Mouse (Mus musculus): ENCODE results near the gene Gstt1. TPM values are rescaled to one million over a fixed set of nuclear protein-coding genes. Genes with fewer than 3 reads are reported as not detected.

Gene Gstt1
- polyA plus RNA-seq, 1 experiment from 2014 or later: 13.5 TPM

DNA sequence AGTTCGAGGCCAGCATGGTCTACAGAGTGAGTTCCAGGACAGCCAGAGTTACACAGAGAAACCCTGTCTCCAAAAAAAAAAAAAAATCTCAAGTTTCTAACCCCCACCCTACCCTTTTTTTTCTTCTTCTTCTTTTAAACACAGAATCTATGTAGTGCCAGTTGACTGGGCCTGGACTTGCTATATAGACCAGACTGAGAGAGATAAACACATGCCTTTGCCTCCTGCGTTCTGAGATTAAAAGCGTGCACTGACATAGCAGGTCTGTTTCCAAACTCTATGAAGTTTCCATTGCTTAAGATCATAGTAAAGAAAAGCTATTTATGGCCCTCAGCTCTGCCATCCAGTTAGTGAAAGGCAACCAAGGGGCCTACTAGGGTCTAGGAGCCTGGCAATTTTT is 36.0 kb downstream of the Gstt1 start:
- Histone ChIP-seq H3K4me2 (ENCODE audit: low read length) (no peak overlapping the region), H3K4me1 (ENCODE audit: control insufficient read depth in 2 of 2, insufficient read depth in 2 of 2, low read length in 2 of 2) (peaks cover 0 to 8% of the 10 kb centered on the region in 2 experiments; a peak in 1 of 4 replicates), H3K4me3 (ENCODE audit: control insufficient read depth in 1 of 2, insufficient read depth in 1 of 2, low read depth in 1 of 2, low read length in 2 of 2) (no peak overlapping the region), H3K9ac (ENCODE audit: low read length) (0 out of 2 replicates have a peak overlapping the region, but pooled peaks have one; percentile 25), H3K27me3 (ENCODE audit: control insufficient read depth, insufficient read depth, low read length) (no peaks in the 10 kb centered on the region), H3K27ac (replicated peaks in 1 of 2; ENCODE audit: control insufficient read depth in 1 of 2, insufficient read depth in 1 of 2, low read depth in 2 of 2, low read length in 2 of 2) (no peak overlapping the region), H3K9me3 (ENCODE audit: control insufficient read depth, low read length) (no peaks in the 10 kb centered on the region), H3K36me3 (ENCODE audit: control insufficient read depth, insufficient read depth, low read length) (peaks cover 14% of the 10 kb centered on the region)
- 77% methylated on average over 3 of the region's 3 CpGs for WGBS
- no peak for ATAC-seq (ENCODE audit: insufficient number of reproducible peaks, insufficient read depth, low FRiP score, low read depth)

DNA sequence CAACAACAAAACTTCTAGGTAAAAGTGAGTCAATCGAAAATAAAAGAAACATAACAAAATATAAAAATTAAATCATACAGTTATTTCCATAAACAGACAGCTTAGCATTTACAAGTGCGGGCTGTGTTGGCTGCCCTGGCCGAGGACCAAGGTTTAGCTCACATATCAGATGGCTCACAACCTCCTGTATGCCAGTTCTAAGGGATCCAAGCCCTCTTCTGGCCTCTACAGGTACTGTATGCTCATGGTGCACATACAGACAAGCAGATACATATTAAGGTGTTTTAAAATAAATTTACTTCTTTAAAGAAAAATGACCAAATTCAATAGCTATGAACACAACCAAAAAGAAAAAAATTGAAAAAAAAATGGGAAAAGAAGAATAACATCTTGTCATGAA is 38.1 kb downstream of the Gstt1 start:
- no peak overlapping the region for H3K4me2 ChIP-seq (ENCODE audit: low read length)
- no peak overlapping the region for H3K27ac ChIP-seq (replicated peaks in 1 of 2; ENCODE audit: control insufficient read depth in 1 of 2, insufficient read depth in 1 of 2, low read depth in 2 of 2, low read length in 2 of 2)
- peaks cover 22% of the 10 kb centered on the region for H3K36me3 ChIP-seq (ENCODE audit: control insufficient read depth, insufficient read depth, low read length)
- H3K9ac ChIP-seq (ENCODE audit: low read length): no peak overlapping the region
- H3K4me3 ChIP-seq (ENCODE audit: control insufficient read depth in 1 of 2, insufficient read depth in 1 of 2, low read depth in 1 of 2, low read length in 2 of 2): no peak overlapping the region
- H3K27me3 ChIP-seq (ENCODE audit: control insufficient read depth, insufficient read depth, low read length): no peaks in the 10 kb centered on the region
- 95% methylated on average over 3 of the region's 3 CpGs for WGBS
- no peak for ATAC-seq (ENCODE audit: insufficient number of reproducible peaks, insufficient read depth, low FRiP score, low read depth)
- no peaks in the 10 kb centered on the region for H3K9me3 ChIP-seq (ENCODE audit: control insufficient read depth, low read length)
- peaks cover 0 to 8% of the 10 kb centered on the region in 2 experiments; a peak in 1 of 4 replicates for H3K4me1 ChIP-seq (ENCODE audit: control insufficient read depth in 2 of 2, insufficient read depth in 2 of 2, low read length in 2 of 2)

DNA sequence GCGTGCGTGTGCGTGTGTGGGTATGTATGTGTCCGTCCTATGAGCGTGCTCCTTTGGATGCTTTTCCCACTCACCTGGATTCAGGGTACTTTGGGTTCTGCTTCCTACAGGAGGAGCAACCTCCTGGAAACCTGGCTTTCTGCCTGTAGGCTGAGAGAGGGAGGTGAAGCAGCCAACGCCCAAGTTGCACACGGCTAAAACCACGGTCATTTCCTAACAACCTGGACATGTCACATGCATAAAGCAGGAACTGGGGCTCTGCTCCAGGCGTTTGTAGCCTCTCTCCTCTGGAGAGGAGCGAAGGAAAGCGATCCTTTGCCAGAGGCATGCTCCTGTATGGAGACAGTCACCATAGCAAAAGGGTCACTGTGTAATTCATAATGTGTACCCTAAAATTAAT is 41.7 kb downstream of the Gstt1 start:
- Histone ChIP-seq H3K4me3 (ENCODE audit: control insufficient read depth in 1 of 2, insufficient read depth in 1 of 2, low read depth in 1 of 2, low read length in 2 of 2) (no peak overlapping the region), H3K27me3 (ENCODE audit: control insufficient read depth, insufficient read depth, low read length) (no peaks in the 10 kb centered on the region), H3K27ac (replicated peaks in 1 of 2; ENCODE audit: control insufficient read depth in 1 of 2, insufficient read depth in 1 of 2, low read depth in 2 of 2, low read length in 2 of 2) (no peak overlapping the region), H3K9me3 (ENCODE audit: control insufficient read depth, low read length) (no peaks in the 10 kb centered on the region), H3K4me1 (ENCODE audit: control insufficient read depth in 2 of 2, insufficient read depth in 2 of 2, low read length in 2 of 2) (no peaks in the 10 kb centered on the region), H3K4me2 (ENCODE audit: low read length) (no peak overlapping the region), H3K36me3 (ENCODE audit: control insufficient read depth, insufficient read depth, low read length) (peaks cover 56% of the 10 kb centered on the region), H3K9ac (ENCODE audit: low read length) (no peak overlapping the region)
- ATAC-seq (ENCODE audit: insufficient number of reproducible peaks, insufficient read depth, low FRiP score, low read depth): no peak
- 90% methylated on average over 11 of the region's 11 CpGs for WGBS

DNA sequence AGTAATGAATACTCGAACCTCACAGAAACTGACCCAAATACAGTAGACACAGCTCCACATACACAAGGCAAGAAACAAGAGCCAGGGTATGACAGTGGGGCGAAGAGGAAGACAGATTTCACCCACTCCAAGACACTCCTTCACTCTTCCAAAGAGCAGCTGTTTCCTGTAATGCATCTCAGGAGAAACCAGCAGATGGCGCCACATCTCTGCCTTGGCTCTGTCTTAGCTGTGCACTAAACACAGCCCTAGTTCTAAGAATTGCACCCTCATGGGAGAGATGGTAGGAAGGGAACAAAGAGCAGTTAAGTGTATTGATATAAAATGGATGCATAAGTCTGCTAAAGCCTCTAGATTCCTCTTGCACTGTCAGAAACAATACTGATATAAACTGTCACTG is 54.4 kb downstream of the Gstt1 start:
- Histone ChIP-seq H3K9ac (ENCODE audit: low read length) (no peak overlapping the region), H3K36me3 (ENCODE audit: control insufficient read depth, insufficient read depth, low read length) (peaks cover 96% of the 10 kb centered on the region), H3K27ac (replicated peaks in 1 of 2; ENCODE audit: control insufficient read depth in 1 of 2, insufficient read depth in 1 of 2, low read depth in 2 of 2, low read length in 2 of 2) (no peak overlapping the region), H3K9me3 (ENCODE audit: control insufficient read depth, low read length) (no peaks in the 10 kb centered on the region), H3K4me2 (ENCODE audit: low read length) (no peak overlapping the region), H3K4me1 (ENCODE audit: control insufficient read depth in 2 of 2, insufficient read depth in 2 of 2, low read length in 2 of 2) (no peaks in the 10 kb centered on the region), H3K27me3 (ENCODE audit: control insufficient read depth, insufficient read depth, low read length) (no peaks in the 10 kb centered on the region), H3K4me3 (ENCODE audit: control insufficient read depth in 1 of 2, insufficient read depth in 1 of 2, low read depth in 1 of 2, low read length in 2 of 2) (no peak overlapping the region)
- ATAC-seq (ENCODE audit: insufficient number of reproducible peaks, insufficient read depth, low FRiP score, low read depth): 0 out of 2 replicates have a peak, but pooled peaks have one; percentile 47
- WGBS: 45% methylated on average over 3 of the region's 3 CpGs

DNA sequence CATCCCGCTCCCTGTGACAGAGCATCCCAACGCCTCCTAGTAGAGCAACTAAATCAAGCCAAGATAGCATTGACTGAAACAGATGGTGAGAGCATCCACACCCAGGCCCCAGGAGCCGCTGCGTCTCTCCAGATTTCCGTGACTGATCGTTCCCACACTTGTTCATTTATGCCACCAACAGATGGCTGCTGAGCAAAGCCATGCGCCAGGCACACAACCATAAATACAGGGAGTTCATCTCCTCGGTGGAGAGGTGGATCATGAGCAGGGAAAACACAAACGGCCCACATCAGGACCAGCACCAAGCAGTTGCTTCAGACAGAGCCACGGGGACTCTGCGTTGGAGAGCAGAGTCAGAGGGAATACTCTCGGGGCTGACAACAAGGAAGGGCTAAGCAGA is 55.0 kb downstream of the Gstt1 start:
- Histone ChIP-seq H3K27me3 (ENCODE audit: control insufficient read depth, insufficient read depth, low read length) (no peaks in the 10 kb centered on the region), H3K9me3 (ENCODE audit: control insufficient read depth, low read length) (no peaks in the 10 kb centered on the region), H3K4me1 (ENCODE audit: control insufficient read depth in 2 of 2, insufficient read depth in 2 of 2, low read length in 2 of 2) (no peaks in the 10 kb centered on the region), H3K36me3 (ENCODE audit: control insufficient read depth, insufficient read depth, low read length) (peaks cover 98% of the 10 kb centered on the region), H3K4me3 (ENCODE audit: control insufficient read depth in 1 of 2, insufficient read depth in 1 of 2, low read depth in 1 of 2, low read length in 2 of 2) (no peak overlapping the region), H3K9ac (ENCODE audit: low read length) (no peak overlapping the region), H3K4me2 (ENCODE audit: low read length) (no peak overlapping the region), H3K27ac (replicated peaks in 1 of 2; ENCODE audit: control insufficient read depth in 1 of 2, insufficient read depth in 1 of 2, low read depth in 2 of 2, low read length in 2 of 2) (no peak overlapping the region)
- no peak for ATAC-seq (ENCODE audit: insufficient number of reproducible peaks, insufficient read depth, low FRiP score, low read depth)
- WGBS: 90% methylated on average over 12 of the region's 12 CpGs

DNA sequence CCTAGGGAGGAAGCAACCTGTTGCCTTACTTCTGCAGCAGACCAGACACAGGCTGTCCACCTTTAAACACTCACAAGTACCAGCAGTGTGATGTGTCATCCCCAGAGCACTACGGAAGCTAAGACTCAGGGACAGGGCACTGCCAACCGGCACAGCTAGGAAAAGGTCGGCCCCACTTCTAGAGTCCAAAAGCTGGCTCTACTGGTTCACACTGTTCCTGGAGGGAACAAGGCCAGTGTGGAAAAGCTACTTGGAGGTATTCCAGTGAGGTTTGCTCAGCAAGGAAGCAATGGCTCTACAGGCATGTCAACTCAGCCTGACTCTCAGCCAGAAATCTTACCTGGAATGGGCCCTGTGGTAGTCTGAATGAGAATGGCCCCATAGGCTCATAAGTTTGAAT is 57.5 kb downstream of the Gstt1 start:
- no peak for ATAC-seq (ENCODE audit: insufficient number of reproducible peaks, insufficient read depth, low FRiP score, low read depth)
- WGBS: 95% methylated on average over 3 of the region's 3 CpGs
- H3K36me3 ChIP-seq (ENCODE audit: control insufficient read depth, insufficient read depth, low read length): peaks cover 96% of the 10 kb centered on the region

More for the DNA sequence above, 57.5 kb downstream of the Gstt1 start:
- Histone ChIP-seq H3K4me2 (ENCODE audit: low read length) (no peak overlapping the region), H3K9ac (ENCODE audit: low read length) (no peak overlapping the region), H3K9me3 (ENCODE audit: control insufficient read depth, low read length) (no peaks in the 10 kb centered on the region), H3K27me3 (ENCODE audit: control insufficient read depth, insufficient read depth, low read length) (no peaks in the 10 kb centered on the region), H3K4me1 (ENCODE audit: control insufficient read depth in 2 of 2, insufficient read depth in 2 of 2, low read length in 2 of 2) (no peaks in the 10 kb centered on the region), H3K27ac (replicated peaks in 1 of 2; ENCODE audit: control insufficient read depth in 1 of 2, insufficient read depth in 1 of 2, low read depth in 2 of 2, low read length in 2 of 2) (no peak overlapping the region), H3K4me3 (ENCODE audit: control insufficient read depth in 1 of 2, insufficient read depth in 1 of 2, low read depth in 1 of 2, low read length in 2 of 2) (no peak overlapping the region)

Other genes starting within 250 kb of the Gstt1 start
- 1.1 and 2.7 TPM in 2 replicates for gene Lrrc75b, start 238.3 kb downstream of the Gstt1 start, polyA plus RNA-seq (2014; fragmentation: Nextera tagmentation; extraction: Ambion mirVana)
- 0.69 and 1.4 TPM in 2 replicates for gene Ggt1, start 237.0 kb downstream of the Gstt1 start, polyA plus RNA-seq (2014; fragmentation: Nextera tagmentation; extraction: Ambion mirVana)
- gene Ggt5, start 209.2 kb downstream of the Gstt1 start, polyA plus RNA-seq (2014; fragmentation: Nextera tagmentation; extraction: Ambion mirVana): 7.6 and 8.1 TPM in 2 replicates
- 11.7 and 13.3 TPM in 2 replicates for gene Susd2, start 154.6 kb downstream of the Gstt1 start, polyA plus RNA-seq (2014; fragmentation: Nextera tagmentation; extraction: Ambion mirVana)
- gene Cabin1, start 34.2 kb downstream of the Gstt1 start, polyA plus RNA-seq (2014; fragmentation: Nextera tagmentation; extraction: Ambion mirVana): 27.0 and 30.8 TPM in 2 replicates
- 35.9 and 37.5 TPM in 2 replicates for gene Ddt, start 25.2 kb downstream of the Gstt1 start, polyA plus RNA-seq (2014; fragmentation: Nextera tagmentation; extraction: Ambion mirVana)
- not detected in 2 replicates for gene Gm20441, start 17.6 kb downstream of the Gstt1 start, polyA plus RNA-seq (2014; fragmentation: Nextera tagmentation; extraction: Ambion mirVana)
- gene Gstt3, start 17.2 kb downstream of the Gstt1 start, polyA plus RNA-seq (2014; fragmentation: Nextera tagmentation; extraction: Ambion mirVana): 3.2 and 5.0 TPM in 2 replicates
- not detected in 2 replicates for gene Gstt4, start 24.0 kb upstream of the Gstt1 start, polyA plus RNA-seq (2014; fragmentation: Nextera tagmentation; extraction: Ambion mirVana)
- gene Gstt2, start 38.8 kb upstream of the Gstt1 start, polyA plus RNA-seq (2014; fragmentation: Nextera tagmentation; extraction: Ambion mirVana): 12.6 and 13.5 TPM in 2 replicates
- 2,486 and 2,703 TPM in 2 replicates for gene Mif, start 61.7 kb upstream of the Gstt1 start, polyA plus RNA-seq (2014; fragmentation: Nextera tagmentation; extraction: Ambion mirVana)
- gene Derl3, start 94.8 kb upstream of the Gstt1 start, polyA plus RNA-seq (2014; fragmentation: Nextera tagmentation; extraction: Ambion mirVana): 1.1 and 1.7 TPM in 2 replicates
- gene Smarcb1, start 123.0 kb upstream of the Gstt1 start, polyA plus RNA-seq (2014; fragmentation: Nextera tagmentation; extraction: Ambion mirVana): 99.1 and 103 TPM in 2 replicates
- 647 and 682 TPM in 2 replicates for gene Chchd10, start 134.5 kb upstream of the Gstt1 start, polyA plus RNA-seq (2014; fragmentation: Nextera tagmentation; extraction: Ambion mirVana)
- gene Mmp11, start 137.9 kb upstream of the Gstt1 start, polyA plus RNA-seq (2014; fragmentation: Nextera tagmentation; extraction: Ambion mirVana): 23.4 and 25.1 TPM in 2 replicates
- gene Gm867, start 142.1 kb upstream of the Gstt1 start, polyA plus RNA-seq (2014; fragmentation: Nextera tagmentation; extraction: Ambion mirVana): 0.28 and 0.57 TPM in 2 replicates
- 0.46 and 0.58 TPM in 2 replicates for gene Vpreb3, start 144.5 kb upstream of the Gstt1 start, polyA plus RNA-seq (2014; fragmentation: Nextera tagmentation; extraction: Ambion mirVana)
- not detected in 2 replicates for gene Gm5134, start 155.9 kb upstream of the Gstt1 start, polyA plus RNA-seq (2014; fragmentation: Nextera tagmentation; extraction: Ambion mirVana)
- gene Zfp280b, start 234.1 kb upstream of the Gstt1 start, polyA plus RNA-seq (2014; fragmentation: Nextera tagmentation; extraction: Ambion mirVana): 13.6 and 14.7 TPM in 2 replicates